Mouse (Mus musculus): ENCODE data around the gene Pigf.

DNA sequence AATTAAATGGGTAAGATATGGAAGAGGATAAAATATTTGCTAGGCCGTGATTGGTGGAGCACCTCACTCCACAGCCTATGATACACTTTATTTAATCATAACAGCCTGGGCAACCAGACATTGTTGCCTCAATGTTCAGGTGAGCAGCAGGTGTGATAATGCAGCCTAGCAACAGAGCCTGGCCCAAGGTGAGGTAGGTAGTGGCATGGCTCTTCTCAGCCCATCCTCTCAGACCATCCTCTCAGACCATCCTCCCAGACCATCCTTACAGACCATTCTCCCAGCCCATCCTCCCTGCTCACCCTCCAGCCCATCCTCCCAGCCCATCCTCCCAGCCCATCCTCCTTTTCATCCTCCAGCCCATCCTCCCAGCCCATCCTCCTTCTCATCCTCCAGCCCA, 26.4 kb upstream of the Pigf start:
- TF ChIP-seq CTCF (IDR thresholded peaks at IDR 0.05; ENCODE audit: extremely low read depth, insufficient read length, insufficient replicate concordance, low read depth, low read length), result no peak
- no peak for TF ChIP-seq POLR2A (IDR thresholded peaks at IDR 0.05; ENCODE audit: low read depth, low read length)

Measured in small intestine, adult 2 months (tissue).